Mouse (Mus musculus) testis, adult 2 months (tissue): ENCODE measurements around the gene Kdm6b. TPM values are rescaled to one million over a fixed set of nuclear protein-coding genes. Genes with fewer than 3 reads are reported as not detected.

Experiments
- H3K27ac ChIP-seq: fragments of 200-500 bp; 2 replicates; pipeline ENCODE4 v1.5.1; 2012; ENCODE audit warnings: low read depth, low read length; ENCODE audit not compliant: control insufficient read depth, insufficient read depth
- H3K27me3 ChIP-seq: fragments of 200-500 bp; 2 replicates; pipeline ENCODE4 v1.6.1; 2012; ENCODE audit warnings: mild to moderate bottlenecking, low read length, moderate library complexity; ENCODE audit not compliant: control insufficient read depth, insufficient read depth
- H3K36me3 ChIP-seq: fragments of 200-500 bp; 2 replicates; pipeline ENCODE4 v1.6.1; 2012; ENCODE audit warnings: mild to moderate bottlenecking, low read length; ENCODE audit not compliant: control insufficient read depth, insufficient read depth
- H3K4me1 ChIP-seq: fragments of 200-500 bp; 2 replicates; pipeline ENCODE4 v1.6.1; 2012; ENCODE audit warnings: low read length; ENCODE audit not compliant: control insufficient read depth, insufficient read depth
- H3K4me3 ChIP-seq: fragments of 200-500 bp; 2 replicates; pipeline ENCODE4 v1.5.1; 2012; ENCODE audit warnings: low read depth, mild to moderate bottlenecking, low read length, moderate library complexity, mixed read lengths; ENCODE audit not compliant: control insufficient read depth
- CTCF ChIP-seq: fragments of 200-500 bp; IDR thresholded peaks from 2 replicates; pipeline ENCODE4 v1.5.1; 2012; ENCODE audit warnings: low read depth, mild to moderate bottlenecking, inconsistent platforms, low read length, moderate library complexity; ENCODE audit not compliant: control insufficient read depth, insufficient read depth, insufficient replicate concordance
- POLR2A ChIP-seq: fragments of 200-500 bp; IDR thresholded peaks from 2 replicates; pipeline ENCODE4 v1.6.1; 2012; ENCODE audit warnings: low read depth, mild to moderate bottlenecking, inconsistent platforms, low read length, moderate library complexity; ENCODE audit not compliant: control insufficient read depth
- polyA plus RNA-seq: library from polyadenylated mRNA; depleted of rRNA; stranded (reverse); fragments of >200 nt; gene quantifications from 2 replicates; pipeline ENCODE4 v1.2.3, GENCODE M21; 2012

Kdm6b gene
- polyA plus RNA-seq, 1 experiment, result 8.0 TPM

DNA sequence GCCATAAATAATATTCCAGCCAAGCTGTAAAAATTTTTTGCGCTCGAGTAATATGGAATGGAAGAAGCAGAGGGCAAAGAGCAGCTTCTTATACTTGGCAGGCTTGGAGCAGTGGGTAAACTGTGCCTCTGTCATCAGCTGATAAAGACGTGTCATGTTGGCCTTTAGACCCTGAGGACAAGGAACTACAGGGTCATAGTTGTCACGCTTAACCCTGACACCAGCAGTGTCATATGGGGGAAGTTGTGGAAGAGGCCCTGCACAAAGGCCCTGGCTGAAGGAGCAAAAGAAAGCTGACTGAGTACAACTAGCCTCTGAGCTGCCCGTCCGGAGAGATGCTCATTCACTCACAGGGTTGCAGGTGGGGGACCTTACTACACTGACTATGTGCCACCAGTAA, 10.4 kb upstream of the Kdm6b start:
- Histone ChIP-seq H3K4me3 (no peak overlapping the region), H3K4me1 (peaks cover 19% of the 10 kb centered on the region), H3K27me3 (no peaks in the 10 kb centered on the region), H3K27ac (no peak overlapping the region), H3K36me3 (no peaks in the 10 kb centered on the region)
- TF ChIP-seq CTCF, result no peak
- TF ChIP-seq POLR2A, result no peak

DNA sequence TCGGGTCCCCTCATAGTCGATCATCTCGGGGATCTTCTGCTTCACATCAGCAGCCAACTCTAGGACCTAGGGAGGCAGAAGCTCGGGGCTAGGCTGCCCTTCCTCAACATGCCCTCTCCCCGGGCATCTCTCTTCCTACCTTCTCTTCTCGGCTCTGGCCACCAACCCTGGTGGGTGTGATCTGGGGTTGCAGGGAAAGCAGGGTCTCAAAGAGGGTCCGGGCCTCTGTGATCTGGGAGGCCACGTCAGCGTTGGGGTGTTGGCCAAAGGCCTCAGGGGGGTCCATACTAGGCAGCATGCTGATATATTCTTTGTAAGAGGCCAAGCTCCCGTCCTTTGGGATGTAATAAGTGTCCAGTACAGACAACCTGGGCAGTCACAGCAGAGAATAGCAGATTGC, 9.4 kb upstream of the Kdm6b start:
- no peak overlapping the region for H3K4me3 ChIP-seq
- peaks cover 26% of the 10 kb centered on the region for H3K4me1 ChIP-seq
- H3K36me3 ChIP-seq, result no peaks in the 10 kb centered on the region
- H3K27ac ChIP-seq, result no peak overlapping the region
- TF ChIP-seq POLR2A, result no peak
- no peak for TF ChIP-seq CTCF
- H3K27me3 ChIP-seq, result no peaks in the 10 kb centered on the region

DNA sequence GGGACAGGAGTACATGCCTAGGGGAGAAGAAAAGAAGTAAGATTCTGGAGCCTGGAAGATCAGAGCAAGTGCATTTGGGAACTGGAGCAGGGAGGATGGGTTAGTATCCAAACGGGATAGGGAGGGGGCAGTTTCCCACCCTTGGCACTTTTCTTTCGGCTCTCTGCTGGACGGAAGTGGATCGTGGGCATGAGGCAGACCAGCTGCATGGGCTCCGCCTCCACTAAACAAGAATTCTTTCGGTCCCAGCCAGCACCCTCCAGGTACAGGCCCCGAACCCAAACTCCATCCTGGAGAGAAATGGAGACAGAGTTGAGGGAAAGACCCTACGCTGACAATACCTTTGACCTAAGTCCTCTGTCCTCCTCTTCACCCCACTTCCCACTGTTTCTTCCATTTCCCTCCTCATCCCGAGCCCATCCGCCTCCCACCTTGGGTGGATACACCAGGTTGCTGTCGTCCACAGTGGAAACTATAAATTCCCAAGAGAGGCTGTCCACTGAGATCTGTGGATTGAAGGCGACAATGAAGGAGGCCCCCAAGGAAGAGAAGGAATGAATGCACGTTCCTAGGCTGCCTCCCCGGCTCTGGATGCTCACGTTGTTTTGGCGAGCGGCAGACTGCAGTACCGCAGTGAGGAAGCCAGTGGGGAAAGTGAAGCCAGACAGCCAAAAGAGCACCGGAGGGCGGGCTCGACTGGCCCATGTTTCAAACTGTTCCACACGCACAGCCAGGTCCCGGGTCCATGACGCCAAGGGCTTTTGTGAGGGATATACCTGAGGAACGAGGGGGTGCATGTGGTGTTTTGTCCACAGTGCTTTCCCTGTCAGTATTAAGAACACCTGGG, 7.9 kb upstream of the Kdm6b start:
- peaks cover 37% of the 10 kb centered on the region for H3K4me1 ChIP-seq
- H3K4me3 ChIP-seq, result peak overlapping the region; percentile 67
- TF ChIP-seq CTCF, result no peak
- TF ChIP-seq POLR2A, result no peak; the same call in 1 of the 2 replicates
- no peaks in the 10 kb centered on the region for H3K27me3 ChIP-seq
- no peaks in the 10 kb centered on the region for H3K36me3 ChIP-seq
- no peak overlapping the region for H3K27ac ChIP-seq

- peak overlapping the region; percentile 67 for H3K4me3 ChIP-seq
- H3K27ac ChIP-seq, result no peak overlapping the region; the same call in 1 of the 2 replicates
- H3K36me3 ChIP-seq, result no peaks in the 10 kb centered on the region
- TF ChIP-seq CTCF (no peak), POLR2A (no peak)
- H3K4me1 ChIP-seq, result peaks cover 39% of the 10 kb centered on the region
- no peaks in the 10 kb centered on the region for H3K27me3 ChIP-seq
These were observed 7.1 kb upstream of the Kdm6b start for GRCm38 (mm10) chr11:69420554-69421000.

DNA sequence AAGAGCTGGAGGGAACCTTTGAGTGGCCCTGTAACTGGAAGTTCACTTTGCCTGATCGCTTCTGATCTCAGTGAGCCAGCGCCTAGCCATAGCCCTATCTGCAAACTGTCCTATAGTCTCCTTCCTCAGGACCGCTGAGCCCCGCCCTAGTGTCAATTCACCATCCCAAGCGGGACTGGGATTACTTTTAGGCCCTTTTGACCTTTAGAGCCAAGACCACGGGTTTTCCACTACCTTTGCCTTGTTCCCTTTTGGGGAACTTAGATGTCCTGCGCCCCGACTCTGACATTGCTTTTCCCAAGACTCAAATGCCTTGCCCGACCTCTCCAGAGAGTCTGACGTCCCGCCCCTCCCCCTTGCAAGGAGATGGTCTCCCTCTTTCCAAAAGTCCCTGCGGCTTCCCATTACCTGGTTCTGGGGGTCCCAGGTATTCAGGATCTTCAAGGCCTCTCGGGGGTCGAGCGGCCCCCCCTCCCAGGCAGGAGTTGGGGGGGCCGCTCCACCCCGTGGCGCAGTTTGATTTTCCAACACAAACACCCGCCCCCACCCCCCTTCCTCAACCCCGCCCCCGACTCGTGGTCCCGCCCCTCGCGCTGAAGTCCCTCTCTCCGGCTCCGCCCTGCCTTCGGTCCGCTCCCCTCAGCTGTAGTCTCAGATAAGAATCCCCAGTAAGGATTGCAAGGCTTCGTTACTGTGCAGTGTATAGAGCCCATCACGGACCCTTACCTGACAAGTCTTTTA, 6.5 kb upstream of the Kdm6b start:
- H3K27ac ChIP-seq, result peak overlapping the region; percentile 81
- peaks cover 45% of the 10 kb centered on the region for H3K4me1 ChIP-seq
- TF ChIP-seq POLR2A, result peak; percentile 34; the same call in 1 of the 2 replicates
- TF ChIP-seq CTCF, result no peak
- H3K4me3 ChIP-seq, result peak overlapping the region; percentile 88
- H3K36me3 ChIP-seq, result no peaks in the 10 kb centered on the region
- H3K27me3 ChIP-seq, result no peaks in the 10 kb centered on the region

DNA sequence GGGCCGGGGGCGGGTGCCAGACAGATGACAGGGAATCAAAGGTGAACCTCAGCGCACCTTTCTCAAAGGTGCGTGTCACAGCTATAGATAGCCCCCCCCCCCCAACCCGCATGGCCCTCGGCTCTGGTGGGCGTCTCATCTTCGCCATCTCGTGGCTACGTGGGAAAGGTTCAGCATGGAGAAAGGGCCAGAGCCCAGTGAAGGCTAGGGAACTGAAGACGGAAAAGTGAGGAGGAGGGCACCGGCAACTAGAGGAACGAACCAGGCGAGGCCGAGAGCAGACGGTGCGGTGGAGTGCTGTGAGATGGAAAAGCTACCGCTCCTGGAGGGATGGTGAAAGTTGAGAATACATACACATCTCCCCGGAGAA, 6.0 kb upstream of the Kdm6b start:
- Histone ChIP-seq H3K4me1 (peaks cover 50% of the 10 kb centered on the region), H3K27ac (peak overlapping the region; percentile 81), H3K36me3 (no peaks in the 10 kb centered on the region), H3K27me3 (no peaks in the 10 kb centered on the region), H3K4me3 (peak overlapping the region; percentile 88)
- no peak for TF ChIP-seq POLR2A
- no peak for TF ChIP-seq CTCF
